Mouse (Mus musculus) leukemia stem cell, adult 10-12 weeks (primary cell): ENCODE data around the gene Kif3c. TPM values are rescaled to one million over a fixed set of nuclear protein-coding genes. Genes with fewer than 3 reads are reported as not detected.

ENCODE experiments used
- polyA plus RNA-seq: library from polyadenylated mRNA; stranded (reverse); fragments of >175 nt; gene quantifications from 2 replicates; pipeline ENCODE4 v1.2.3, GENCODE M21; 2012; ENCODE audit warnings: low replicate concordance

Kif3c gene
- polyA plus RNA-seq, result 0.73 and 0.98 TPM in 2 replicates

GRCm38 (mm10) chr12:3364508-3365448, at the start of gene Kif3c:
Gene Kif3c (plus strand): TSS chr12:3365132.

GRCm38 (mm10) chr12:3426530-3427034, 61.6 kb downstream of the Kif3c start, which contains the start of gene Asxl2:
Gene Asxl2 (plus strand): TSS chr12:3426857.

Other genes starting within 250 kb of the Kif3c start
- 47.5 and 60.9 TPM in 2 replicates for gene Rab10, start 55.2 kb upstream of the Kif3c start, polyA plus RNA-seq
- 33.9 and 55.9 TPM in 2 replicates for gene Asxl2, start 61.7 kb downstream of the Kif3c start, polyA plus RNA-seq
- 35.2 and 46.8 TPM in 2 replicates for gene Dtnb, start 207.2 kb downstream of the Kif3c start, polyA plus RNA-seq